Mouse (Mus musculus): ENCODE results near the gene C1ql1. TPM values are rescaled to one million over a fixed set of nuclear protein-coding genes. Genes with fewer than 3 reads are reported as not detected.
A peak's percentile ranks its signal among the peaks of the same experiment; 100 is the strongest.

C1ql1 gene
- polyA plus RNA-seq, 1 experiment from 2014 or later = 0.12 TPM

GRCm38 (mm10) chr11:102939024-102939675 is 7.3 kb downstream of the C1ql1 start:
- Histone ChIP-seq H3K4me1 (ENCODE audit: insufficient read depth) (peaks cover 4% of the 10 kb centered on the region; the same call in 1 of the 2 replicates), H3K9me3 (ENCODE audit: low read length) (no peaks in the 10 kb centered on the region), H3K27me3 (ENCODE audit: insufficient read depth, low read length) (peaks cover 48% of the 10 kb centered on the region), H3K9ac (replicated peaks) (no peak overlapping the region), H3K36me3 (replicated peaks; ENCODE audit: insufficient read depth, low read length) (no peaks in the 10 kb centered on the region), H3K27ac (ENCODE audit: low read depth) (no peak overlapping the region), H3K4me2 (ENCODE audit: low read depth, low read length) (no peak overlapping the region), H3K4me3 (ENCODE audit: low read depth, low read length) (no peak overlapping the region)
- DNase-seq = no peak
- 21% methylated on average over 13 of the region's 13 CpGs for WGBS (ENCODE audit: insufficient replicate concordance)
- no peak for ATAC-seq
- TF ChIP-seq EP300 (IDR thresholded peaks at IDR 0.05; ENCODE audit: low read depth) = no peak
- peak; percentile 23; the same call in 1 of the 2 replicates for TF ChIP-seq CTCF (IDR thresholded peaks at IDR 0.05; ENCODE audit: low read depth)

- no peak for ATAC-seq
- Histone ChIP-seq H3K9ac (replicated peaks) (no peak overlapping the region), H3K27me3 (ENCODE audit: insufficient read depth, low read length) (peaks cover 35% of the 10 kb centered on the region)
Observed at GRCm38 (mm10) chr11:102937529-102938182, 8.8 kb downstream of the C1ql1 start.

GRCm38 (mm10) chr11:102936272-102936671 is 10.2 kb downstream of the C1ql1 start:
- no peaks in the 10 kb centered on the region for H3K36me3 ChIP-seq (replicated peaks; ENCODE audit: insufficient read depth, low read length)
- no peak overlapping the region for H3K27ac ChIP-seq (ENCODE audit: low read depth)
- H3K4me1 ChIP-seq (ENCODE audit: insufficient read depth) = peaks cover 4% of the 10 kb centered on the region; the same call in 1 of the 2 replicates
- H3K9ac ChIP-seq (replicated peaks) = no peak overlapping the region
- H3K4me3 ChIP-seq (ENCODE audit: low read depth, low read length) = no peak overlapping the region
- DNase-seq (no peak), ATAC-seq (no peak)
- WGBS (ENCODE audit: insufficient replicate concordance) = 44% methylated on average over 4 of the region's 4 CpGs
- no peak overlapping the region for H3K4me2 ChIP-seq (ENCODE audit: low read depth, low read length)
- peaks cover 26% of the 10 kb centered on the region for H3K27me3 ChIP-seq (ENCODE audit: insufficient read depth, low read length)
- H3K9me3 ChIP-seq (ENCODE audit: low read length) = no peaks in the 10 kb centered on the region
- no peak for TF ChIP-seq EP300 (IDR thresholded peaks at IDR 0.05; ENCODE audit: low read depth)
- TF ChIP-seq CTCF (IDR thresholded peaks at IDR 0.05; ENCODE audit: low read depth) = no peak

More at GRCm38 (mm10) chr11:102937529-102938182, 8.8 kb downstream of the C1ql1 start:
- H3K9me3 ChIP-seq (ENCODE audit: low read length) = no peaks in the 10 kb centered on the region
- H3K4me3 ChIP-seq (ENCODE audit: low read depth, low read length) = no peak overlapping the region
- TF ChIP-seq EP300 (IDR thresholded peaks at IDR 0.05; ENCODE audit: low read depth) (no peak), CTCF (IDR thresholded peaks at IDR 0.05; ENCODE audit: low read depth) (no peak)
- H3K27ac ChIP-seq (ENCODE audit: low read depth) = no peak overlapping the region
- H3K36me3 ChIP-seq (replicated peaks; ENCODE audit: insufficient read depth, low read length) = no peaks in the 10 kb centered on the region
- H3K4me2 ChIP-seq (ENCODE audit: low read depth, low read length) = no peak overlapping the region
- DNase-seq = no peak
- H3K4me1 ChIP-seq (ENCODE audit: insufficient read depth) = peaks cover 4% of the 10 kb centered on the region; the same call in 1 of the 2 replicates
- WGBS (ENCODE audit: insufficient replicate concordance) = 74% methylated on average over 3 of the region's 3 CpGs

GRCm38 (mm10) chr11:102930672-102931071 is 15.8 kb downstream of the C1ql1 start:
- Histone ChIP-seq H3K36me3 (replicated peaks; ENCODE audit: insufficient read depth, low read length) (no peaks in the 10 kb centered on the region), H3K27me3 (ENCODE audit: insufficient read depth, low read length) (no peaks in the 10 kb centered on the region), H3K9ac (replicated peaks) (no peak overlapping the region), H3K4me1 (ENCODE audit: insufficient read depth) (no peaks in the 10 kb centered on the region), H3K4me2 (ENCODE audit: low read depth, low read length) (no peak overlapping the region), H3K9me3 (ENCODE audit: low read length) (no peaks in the 10 kb centered on the region), H3K4me3 (ENCODE audit: low read depth, low read length) (no peak overlapping the region), H3K27ac (ENCODE audit: low read depth) (no peak overlapping the region)
- TF ChIP-seq EP300 (IDR thresholded peaks at IDR 0.05; ENCODE audit: low read depth) (no peak), CTCF (IDR thresholded peaks at IDR 0.05; ENCODE audit: low read depth) (no peak)
- 68% methylated on average over 10 of the region's 10 CpGs for WGBS (ENCODE audit: insufficient replicate concordance)
- DNase-seq (no peak), ATAC-seq (no peak)

- TF ChIP-seq EP300 (IDR thresholded peaks at IDR 0.05; ENCODE audit: low read depth) = no peak
- TF ChIP-seq CTCF (IDR thresholded peaks at IDR 0.05; ENCODE audit: low read depth) = peak; percentile 52
- no peaks in the 10 kb centered on the region for H3K27me3 ChIP-seq (ENCODE audit: insufficient read depth, low read length)
- H3K36me3 ChIP-seq (replicated peaks; ENCODE audit: insufficient read depth, low read length) = peaks cover 11% of the 10 kb centered on the region; the same call in 1 of the 2 replicates
- peak overlapping the region; percentile 68 for H3K4me3 ChIP-seq (ENCODE audit: low read depth, low read length)
- ATAC-seq (peak; percentile 65), DNase-seq (no peak)
- peak overlapping the region; percentile 75 for H3K27ac ChIP-seq (ENCODE audit: low read depth)
- H3K9ac ChIP-seq (replicated peaks) = peak overlapping the region; percentile 76
- WGBS (ENCODE audit: insufficient replicate concordance) = 2% methylated on average over 10 of the region's 10 CpGs
- peak overlapping the region; percentile 74 for H3K4me2 ChIP-seq (ENCODE audit: low read depth, low read length)
- no peaks in the 10 kb centered on the region for H3K9me3 ChIP-seq (ENCODE audit: low read length)
- peaks cover 10% of the 10 kb centered on the region; the same call in 1 of the 2 replicates for H3K4me1 ChIP-seq (ENCODE audit: insufficient read depth)
Observed at GRCm38 (mm10) chr11:102925351-102925717, 21.2 kb downstream of the C1ql1 start.

- Histone ChIP-seq H3K27me3 (ENCODE audit: insufficient read depth, low read length) (no peaks in the 10 kb centered on the region), H3K9me3 (ENCODE audit: low read length) (no peaks in the 10 kb centered on the region), H3K4me2 (ENCODE audit: low read depth, low read length) (peak within 1 kb of the TSS; percentile 74), H3K27ac (ENCODE audit: low read depth) (peak within 1 kb of the TSS; percentile 75), H3K4me1 (ENCODE audit: insufficient read depth) (peaks cover 10% of the 10 kb centered on the region; the same call in 1 of the 2 replicates), H3K9ac (replicated peaks) (peak within 1 kb of the TSS; percentile 76), H3K4me3 (ENCODE audit: low read depth, low read length) (peak within 1 kb of the TSS; percentile 68), H3K36me3 (replicated peaks; ENCODE audit: insufficient read depth, low read length) (peaks cover 11% of the 10 kb centered on the region; the same call in 1 of the 2 replicates)
- 1% methylated on average over 62 of the region's 62 CpGs for WGBS (ENCODE audit: insufficient replicate concordance)
- TF ChIP-seq EP300 (IDR thresholded peaks at IDR 0.05; ENCODE audit: low read depth) (no peak), CTCF (IDR thresholded peaks at IDR 0.05; ENCODE audit: low read depth) (no peak)
- peak; percentile 95 for ATAC-seq
- peak; percentile 96 for DNase-seq
Observed at GRCm38 (mm10) chr11:102924557-102925350, 21.7 kb downstream of the C1ql1 start, which contains the start of gene Kif18b. Gene Kif18b, minus strand, starts transcription at chr11:102925124.
